ENCODE assay signal across 16 mouse cellular contexts in the genomic region with DNA sequence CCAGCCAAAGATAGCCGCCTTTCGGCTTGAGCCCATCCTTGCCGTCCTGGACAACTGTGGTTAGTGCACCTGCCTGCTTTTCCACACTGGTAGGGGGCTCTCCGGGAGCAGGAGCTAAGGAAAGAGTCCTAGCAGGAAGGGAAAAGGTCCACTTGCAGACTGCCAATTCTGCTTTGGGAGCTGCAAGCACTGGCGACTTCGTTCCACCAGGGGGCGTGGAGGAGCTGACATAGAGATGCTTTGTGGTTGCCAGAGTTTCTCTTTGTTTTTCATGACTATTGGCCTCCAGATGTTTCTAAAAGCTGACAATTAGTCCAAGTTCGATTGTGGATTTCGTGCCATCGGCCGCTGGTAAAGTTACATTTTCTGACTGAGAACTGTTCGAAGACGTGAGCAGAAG. TPM values are rescaled to one million over a fixed set of nuclear protein-coding genes. Genes with fewer than 3 reads are reported as not detected.
"Had no signal": no experiment of that assay in that cellular context is flagged by ENCODE, and none has a peak within 500 bp of the region (broad histone marks: within the 10 kb centered on the region; RNA-seq: fewer than 3 reads in every experiment).

No protein-coding gene starts in this region.

RNA-seq across cellular contexts. Expression of a gene that starts 18.6 kb away (rescaled TPM):
- total RNA-seq: layer of hippocampus, postnatal 25 days; left cerebral cortex, adult 2 months; left cerebral cortex, postnatal 14 days had no signal
- polyA plus RNA-seq: kidney, embryonic 16.5 days; limb, embryonic 10.5 days; limb, embryonic 14.5 days; liver, embryonic 11.5 days; liver, embryonic 15.5 days; lung, adult 2 months; midbrain, embryonic 13.5 days; neural tube, embryonic 12.5 days; stomach, embryonic 15.5 days; testis, adult 2 months; thymus, adult 2 months; urinary bladder, adult 2 months had no signal

RNA-seq across cellular contexts. Expression of a gene that starts 40.1 kb away (rescaled TPM):
- total RNA-seq: layer of hippocampus, postnatal 25 days; left cerebral cortex, adult 2 months; left cerebral cortex, postnatal 14 days had no signal
- polyA plus RNA-seq: kidney, embryonic 16.5 days; limb, embryonic 10.5 days; limb, embryonic 14.5 days; liver, embryonic 11.5 days; liver, embryonic 15.5 days; lung, adult 2 months; midbrain, embryonic 13.5 days; neural tube, embryonic 12.5 days; spleen, adult 2 months; stomach, embryonic 15.5 days; testis, adult 2 months; thymus, adult 2 months; urinary bladder, adult 2 months had no signal

RNA-seq across cellular contexts. Expression of a gene that starts 57.6 kb away (rescaled TPM):
- total RNA-seq: layer of hippocampus, postnatal 25 days; left cerebral cortex, adult 2 months; left cerebral cortex, postnatal 14 days had no signal
- polyA plus RNA-seq: kidney, embryonic 16.5 days; limb, embryonic 10.5 days; limb, embryonic 14.5 days; liver, embryonic 11.5 days; liver, embryonic 15.5 days; lung, adult 2 months; midbrain, embryonic 13.5 days; neural tube, embryonic 12.5 days; spleen, adult 2 months; stomach, embryonic 15.5 days; testis, adult 2 months; thymus, adult 2 months; urinary bladder, adult 2 months had no signal
